Mouse (Mus musculus) midbrain, embryonic 14.5 days (tissue): ENCODE results near the gene Proca1. TPM values are rescaled to one million over a fixed set of nuclear protein-coding genes. Genes with fewer than 3 reads are reported as not detected.
A peak's percentile ranks its signal among the peaks of the same experiment; 100 is the strongest.

Experiments
- ATAC-seq: fragments of 200-750 bp; cut with Nextera tagmentation; 2 replicates; pipeline ENCODE4 v1.8.0; 2017; ENCODE audit warnings: moderate number of reproducible peaks, moderate library complexity; ENCODE audit not compliant: low FRiP score, low TSS enrichment
- DNase-seq: peaks from one replicate; pipeline ENCODE4 v3.0.0-alpha.2; 2015
- H3K27ac ChIP-seq: fragments of 300-500 bp; sonication (generic); replicated peaks from 2 replicates; pipeline ENCODE4 v1.5.1; 2014; ENCODE audit warnings: mild to moderate bottlenecking, low read depth, low read length, moderate library complexity
- H3K27me3 ChIP-seq: fragments of 300-500 bp; sonication (generic); 2 replicates; pipeline ENCODE4 v1.6.1; 2014; ENCODE audit warnings: low read length, control low read depth, mixed read lengths; ENCODE audit not compliant: control insufficient read depth, insufficient read depth
- H3K36me3 ChIP-seq: fragments of 300-500 bp; sonication (generic); 2 replicates; pipeline ENCODE4 v1.6.1; 2014; ENCODE audit warnings: low read length, control low read depth; ENCODE audit not compliant: control insufficient read depth, insufficient read depth
- H3K4me1 ChIP-seq: fragments of 300-500 bp; sonication (generic); 2 replicates; pipeline ENCODE4 v1.6.1; 2014; ENCODE audit warnings: mild to moderate bottlenecking, antibody characterized with exemption, low read length, control low read depth; ENCODE audit not compliant: control insufficient read depth, insufficient read depth
- H3K4me2 ChIP-seq: fragments of 300-500 bp; sonication (generic); 2 replicates; pipeline ENCODE4 v1.6.1; 2014; ENCODE audit warnings: mild to moderate bottlenecking, low read length, moderate library complexity
- H3K4me3 ChIP-seq: fragments of 300-500 bp; sonication (generic); replicated peaks from 2 replicates; pipeline ENCODE4 v1.5.1; 2014; ENCODE audit warnings: low read depth, low read length
- H3K9ac ChIP-seq: fragments of 300-500 bp; sonication (generic); replicated peaks from 2 replicates; pipeline ENCODE4 v1.6.1; 2014; ENCODE audit warnings: mild to moderate bottlenecking, low read length, moderate library complexity
- H3K9me3 ChIP-seq: fragments of 300-500 bp; sonication (generic); 2 replicates; pipeline ENCODE4 v1.6.1; 2016; ENCODE audit warnings: low read length, control low read depth, mixed read lengths; ENCODE audit not compliant: control insufficient read depth
- whole genome bisulfite sequencing: fragments of 180-500 bp; shearing (Covaris S2); extraction: QIAGEN DNeasy Blood & Tissue Kit; methylation state at CpG from one replicate; pipeline ENCODE4 v1.1.7; 2014; 5-methylcytosine and 5-hydroxymethylcytosine counted together
- polyA plus RNA-seq: library from polyadenylated mRNA; unstranded; fragments of >200 nt; fragmentation: Nextera tagmentation; extraction: Ambion mirVana; gene quantifications from 2 replicates; pipeline ENCODE4 v1.2.1, GENCODE M21; 2014

Gene Proca1
- polyA plus RNA-seq, 1 experiment from 2014 or later: 1.0 TPM

GRCm38 (mm10) chr11:78163681-78164603 is 29.2 kb upstream of the Proca1 start:
- Histone ChIP-seq H3K27ac (peak overlapping the region; percentile 97), H3K4me2 (peak overlapping the region; percentile 86), H3K27me3 (no peaks in the 10 kb centered on the region), H3K9me3 (no peaks in the 10 kb centered on the region), H3K9ac (peak overlapping the region; percentile 100), H3K4me3 (peak overlapping the region; percentile 100), H3K36me3 (peaks cover 34% of the 10 kb centered on the region), H3K4me1 (peaks cover 26% of the 10 kb centered on the region)
- 0% methylated on average over 22 of the region's 22 CpGs for WGBS
- peak; percentile 64 for ATAC-seq
- DNase-seq: peak; percentile 87

GRCm38 (mm10) chr11:78164604-78164923 is 28.6 kb upstream of the Proca1 start:
- Histone ChIP-seq H3K9ac (peak overlapping the region; percentile 100), H3K4me3 (peak overlapping the region; percentile 100), H3K36me3 (peaks cover 28% of the 10 kb centered on the region), H3K4me2 (peak overlapping the region; percentile 86), H3K27ac (peak overlapping the region; percentile 97), H3K9me3 (no peaks in the 10 kb centered on the region), H3K27me3 (no peaks in the 10 kb centered on the region), H3K4me1 (peaks cover 26% of the 10 kb centered on the region)
- WGBS: under 1% methylated on average over 14 of the region's 14 CpGs
- peak; percentile 4; the same call in 1 of the 2 replicates for ATAC-seq
- peak; percentile 55 for DNase-seq

GRCm38 (mm10) chr11:78164924-78165760 is 28.1 kb upstream of the Proca1 start, which contains the start of gene Traf4:
TSS of gene Traf4 (minus strand) at chr11:78165589.
- H3K27me3 ChIP-seq: no peaks in the 10 kb centered on the region
- ATAC-seq: peak; percentile 85

GRCm38 (mm10) chr11:78165761-78166109 is 27.5 kb upstream of the Proca1 start:
- peaks cover 26% of the 10 kb centered on the region for H3K4me1 ChIP-seq
- H3K4me2 ChIP-seq: peak overlapping the region; percentile 86
- DNase-seq (no peak), ATAC-seq (0 out of 2 replicates have a peak, but pooled peaks have one; percentile 1)
- H3K36me3 ChIP-seq: peaks cover 16% of the 10 kb centered on the region
- WGBS: 3% methylated on average over 16 of the region's 16 CpGs
- H3K4me3 ChIP-seq: peak overlapping the region; percentile 100
- peak overlapping the region; percentile 97 for H3K27ac ChIP-seq
- no peaks in the 10 kb centered on the region for H3K27me3 ChIP-seq
- peak overlapping the region; percentile 100; the same call in 1 of the 2 replicates for H3K9ac ChIP-seq
- H3K9me3 ChIP-seq: no peaks in the 10 kb centered on the region

More at GRCm38 (mm10) chr11:78164924-78165760, 28.1 kb upstream of the Proca1 start, which contains the start of gene Traf4:
- H3K27ac ChIP-seq: peak within 1 kb of the TSS; percentile 97
- H3K9ac ChIP-seq: peak within 1 kb of the TSS; percentile 100
- under 1% methylated on average over 77 of the region's 78 CpGs for WGBS
- H3K9me3 ChIP-seq: no peaks in the 10 kb centered on the region
- H3K36me3 ChIP-seq: peaks cover 22% of the 10 kb centered on the region
- H3K4me2 ChIP-seq: peak within 1 kb of the TSS; percentile 86
- H3K4me1 ChIP-seq: peaks cover 26% of the 10 kb centered on the region
- H3K4me3 ChIP-seq: peak within 1 kb of the TSS; percentile 100
- DNase-seq: peak; percentile 96

GRCm38 (mm10) chr11:78166161-78166560 is 27.0 kb upstream of the Proca1 start:
- DNase-seq (no peak), ATAC-seq (no peak)
- Histone ChIP-seq H3K9ac (peak overlapping the region; percentile 100; the same call in 1 of the 2 replicates), H3K4me1 (peaks cover 26% of the 10 kb centered on the region), H3K27me3 (no peaks in the 10 kb centered on the region), H3K27ac (no peak overlapping the region; the same call in 1 of the 2 replicates), H3K36me3 (peaks cover 12% of the 10 kb centered on the region), H3K4me2 (peak overlapping the region; percentile 86), H3K9me3 (no peaks in the 10 kb centered on the region), H3K4me3 (peak overlapping the region; percentile 100)
- WGBS: 56% methylated on average over 4 of the region's 4 CpGs

GRCm38 (mm10) chr11:78166640-78167039 is 26.6 kb upstream of the Proca1 start:
- Histone ChIP-seq H3K27me3 (no peaks in the 10 kb centered on the region), H3K9ac (no peak overlapping the region), H3K9me3 (no peaks in the 10 kb centered on the region), H3K4me1 (peaks cover 26% of the 10 kb centered on the region), H3K27ac (no peak overlapping the region), H3K36me3 (peaks cover 7% of the 10 kb centered on the region), H3K4me3 (no peak overlapping the region), H3K4me2 (no peak overlapping the region)
- no peak for ATAC-seq
- DNase-seq: no peak
- 70% methylated on average over 6 of the region's 6 CpGs for WGBS

- H3K27ac ChIP-seq: no peak overlapping the region
- H3K4me1 ChIP-seq: peaks cover 20% of the 10 kb centered on the region
- H3K36me3 ChIP-seq: no peaks in the 10 kb centered on the region
- no peaks in the 10 kb centered on the region for H3K9me3 ChIP-seq
- no peaks in the 10 kb centered on the region for H3K27me3 ChIP-seq
- no peak overlapping the region for H3K4me3 ChIP-seq
- no peak overlapping the region for H3K4me2 ChIP-seq
- no peak for ATAC-seq
- DNase-seq: no peak
- no peak overlapping the region for H3K9ac ChIP-seq
- WGBS: 89% methylated on average over 14 of the region's 14 CpGs
Observed at GRCm38 (mm10) chr11:78167257-78167959, 25.8 kb upstream of the Proca1 start.
